Mouse (Mus musculus) frontal cortex, adult 2 months (tissue): ENCODE data around the gene Gm45337. TPM values are rescaled to one million over a fixed set of nuclear protein-coding genes. Genes with fewer than 3 reads are reported as not detected.
A peak's percentile ranks its signal among the peaks of the same experiment; 100 is the strongest.
"Not testable (repeated sequence)": the region's sequence is repeated elsewhere in the genome, so short reads cannot be mapped to it uniquely, and the experiment has no call there.

Experiments
- DNase-seq, 2 experiments: peaks; one replicate each; pipeline ENCODE4 v3.0.0; 2022; ENCODE audit warnings: low spot score in 1 of 2; ENCODE audit errors: extremely low spot score in 1 of 2
- polyA plus RNA-seq: library from polyadenylated mRNA; depleted of rRNA; stranded (reverse); fragments of >200 nt; gene quantifications from 2 replicates; pipeline ENCODE4 v1.2.3, GENCODE M21; 2012; rRNA removed

Gene Gm45337
- not detected in 2 replicates for polyA plus RNA-seq

- DNase-seq: no peak
Observed at GRCm38 (mm10) chr7:142144507-142144906, at the start of gene Gm45337. Gene Gm45337, minus strand, starts transcription at chr7:142144607.

DNA sequence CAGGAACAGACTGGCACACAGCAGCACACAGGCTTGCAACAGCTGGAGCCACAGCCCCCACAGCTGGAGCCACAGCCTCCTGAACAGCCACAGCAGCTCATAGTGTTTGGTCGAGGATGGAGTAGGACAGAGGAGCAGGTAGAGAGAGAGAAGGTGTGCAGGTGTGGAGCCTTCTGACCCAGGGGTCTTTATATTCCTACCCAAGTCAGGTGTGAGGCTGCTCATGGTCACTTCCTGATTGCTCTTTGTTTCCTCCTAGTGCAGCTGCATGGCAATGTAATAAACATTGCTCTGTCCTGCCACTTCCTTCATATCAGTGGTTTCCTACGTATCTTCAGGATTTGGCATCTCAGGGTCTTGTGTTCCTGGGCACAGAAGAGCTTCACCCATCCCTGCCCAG is 45.9 kb upstream of the Gm45337 start, which contains the start of gene Gm10153:
Gm10153 (minus strand) TSS at position 101 of the 400 bp plus-strand sequence.
- no peak for DNase-seq

DNA sequence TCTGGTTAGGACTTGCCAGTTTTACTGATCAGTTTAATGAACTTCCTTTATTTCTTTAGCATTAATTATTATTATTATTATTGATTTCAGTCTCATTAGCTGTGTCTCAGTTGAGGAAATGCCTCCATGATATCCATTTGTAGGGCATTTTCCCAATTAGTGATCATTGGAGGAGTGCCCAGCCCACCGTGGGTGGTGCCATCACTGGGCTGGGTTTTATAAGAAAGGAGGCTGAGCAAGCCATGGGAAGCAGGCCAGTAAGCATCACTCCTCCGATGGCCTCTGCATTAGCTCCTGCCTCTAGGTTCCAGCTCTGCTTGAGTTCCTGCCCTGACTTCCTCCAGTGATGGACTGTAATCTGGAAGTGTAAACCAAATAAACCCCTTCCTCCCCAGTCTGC is 43.7 kb upstream of the Gm45337 start:
- DNase-seq: no peak

- DNase-seq: no peak
Observed at GRCm38 (mm10) chr7:142181021-142181420, 36.6 kb upstream of the Gm45337 start.

DNA sequence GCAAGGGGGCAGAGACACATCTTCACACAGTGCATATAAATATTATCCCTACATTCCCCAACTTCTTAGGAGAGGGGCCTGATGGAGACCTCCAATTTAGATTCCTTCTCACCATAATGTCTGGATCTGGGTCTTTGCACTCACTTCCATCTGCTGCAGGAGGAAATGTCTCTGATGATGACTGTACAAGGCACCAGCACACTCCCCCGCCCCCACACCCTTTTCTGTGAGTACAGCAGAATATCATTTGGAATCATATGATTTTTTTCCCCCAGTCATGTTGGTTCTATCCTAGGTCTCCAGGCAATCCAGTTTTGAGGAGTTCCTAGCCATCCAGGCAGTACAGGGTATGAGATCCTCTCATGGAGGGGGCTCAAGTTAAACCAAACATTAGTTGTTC is 34.3 kb upstream of the Gm45337 start:
- DNase-seq: peak in 1 of 2 experiments; percentile 20

DNA sequence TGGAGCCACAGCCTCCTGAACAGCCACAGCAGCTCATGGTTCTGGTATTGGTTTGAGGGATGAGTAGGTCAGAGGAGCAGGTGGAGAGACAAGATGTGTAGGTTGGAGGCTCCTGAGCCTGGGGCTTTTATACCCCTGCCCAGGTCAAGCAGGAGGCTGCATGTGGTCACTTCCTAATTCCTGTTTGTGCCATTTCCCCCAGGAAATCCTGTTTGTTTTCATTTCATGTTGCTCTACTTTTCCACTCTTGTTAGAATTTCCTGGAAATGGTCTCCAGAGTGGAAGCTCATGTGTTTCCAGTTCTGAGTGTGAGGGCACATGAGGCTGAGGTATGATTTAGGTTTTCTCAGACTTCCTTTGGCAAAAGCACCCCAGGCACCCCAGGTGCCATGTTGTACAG is 31.5 kb upstream of the Gm45337 start, which contains the start of gene Krtap5-2:
Krtap5-2 (minus strand) TSS at position 101 of the 400 bp plus-strand sequence.
- DNase-seq: not testable (repeated sequence)

DNA sequence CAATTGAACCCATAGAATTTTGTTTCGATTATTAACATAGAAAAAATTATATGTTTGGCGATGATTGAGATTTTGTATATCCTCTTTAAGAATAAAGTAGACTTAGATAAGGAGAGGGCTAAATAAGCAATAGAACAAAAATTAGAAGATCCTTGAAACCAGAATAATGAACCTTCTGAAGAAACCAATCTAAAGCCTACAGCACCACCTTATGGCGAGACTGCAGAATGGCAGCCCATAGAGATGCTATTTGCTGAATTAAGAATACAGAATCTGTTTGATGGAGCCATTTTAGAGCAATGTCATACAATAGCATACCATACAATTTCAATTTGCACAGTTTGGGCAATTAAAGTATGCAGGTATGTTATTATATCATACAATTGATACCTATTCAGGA is 25.4 kb upstream of the Gm45337 start:
- peak in 1 of 2 experiments; percentile 37 for DNase-seq

GRCm38 (mm10) chr7:142165639-142166038 is 21.2 kb upstream of the Gm45337 start, which contains the start of gene Gm4553:
Gene Gm4553, minus strand, starts transcription at chr7:142165739.
- DNase-seq: not testable (repeated sequence)

- DNase-seq: no peak
Observed at GRCm38 (mm10) chr7:142159366-142159765, 15.0 kb upstream of the Gm45337 start.

DNA sequence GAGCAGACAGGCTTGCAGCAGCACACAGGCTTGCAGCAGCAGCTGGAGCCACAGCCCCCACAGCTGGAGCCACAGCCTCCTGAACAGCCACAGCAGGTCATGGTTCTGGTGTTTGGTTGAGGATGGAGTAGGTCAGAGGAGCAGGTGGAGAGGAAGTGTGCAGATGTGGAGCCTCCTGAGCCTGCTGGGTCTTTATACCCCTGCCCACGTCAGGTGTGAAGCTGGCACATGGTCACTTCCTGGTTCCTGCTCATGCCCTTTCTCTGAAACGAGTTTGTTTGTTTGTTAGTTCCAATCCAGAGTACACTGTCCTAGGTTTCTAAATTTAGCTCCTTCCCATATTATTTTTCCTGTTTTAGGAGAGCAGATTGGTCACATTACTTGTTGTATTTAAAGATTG is 12.6 kb upstream of the Gm45337 start, which contains the start of gene Gm29735:
Gm29735 (minus strand) TSS at position 101 of the 400 bp plus-strand sequence.
- not testable (repeated sequence) for DNase-seq

DNA sequence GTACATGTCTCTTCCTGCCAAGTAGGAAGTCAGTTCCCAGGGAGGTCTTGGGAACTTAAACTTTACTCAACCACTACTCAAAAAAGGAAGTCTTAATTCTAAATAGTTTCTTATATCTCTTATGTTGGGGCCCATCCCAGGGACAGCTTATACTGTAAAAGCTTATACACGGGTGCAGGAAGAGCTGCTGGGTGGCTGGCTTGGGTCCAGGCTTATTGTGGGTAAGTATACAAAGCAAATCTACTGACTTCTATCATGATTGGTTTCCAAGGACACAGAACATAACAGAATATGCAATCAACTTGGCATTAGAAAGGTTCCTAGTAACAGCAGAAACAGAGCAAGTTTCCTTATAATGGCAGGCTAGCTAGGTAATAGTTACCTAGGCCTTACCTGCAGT is 10.9 kb upstream of the Gm45337 start:
- DNase-seq: no peak

- DNase-seq: no peak
Observed at GRCm38 (mm10) chr7:142152191-142152590, 7.8 kb upstream of the Gm45337 start.

DNA sequence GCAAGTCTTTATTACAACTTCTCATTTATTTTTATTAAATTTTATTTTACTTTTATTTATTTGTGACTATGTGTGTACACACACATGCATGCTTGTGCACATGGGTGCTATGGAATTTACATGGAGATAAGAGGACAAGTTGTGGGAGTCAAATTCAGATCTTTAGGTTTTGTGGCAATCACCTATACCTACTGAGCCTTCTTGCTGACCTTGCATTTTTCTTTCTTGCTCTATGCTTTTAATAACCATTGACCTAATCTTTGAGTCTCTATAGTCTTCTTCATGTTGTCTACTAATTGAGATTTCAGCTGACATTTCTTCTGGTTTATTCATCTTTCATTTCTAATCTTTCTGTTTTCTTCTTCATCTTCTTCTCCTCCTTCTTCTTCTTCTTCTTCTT is 4.2 kb upstream of the Gm45337 start:
- no peak for DNase-seq

GRCm38 (mm10) chr7:142146033-142146432 is 1.6 kb upstream of the Gm45337 start:
- DNase-seq: peak in 1 of 2 experiments; percentile 69

GRCm38 (mm10) chr7:142145413-142145940 is 1.1 kb upstream of the Gm45337 start:
- DNase-seq: peak; percentile 3 to 53

- not testable (repeated sequence) for DNase-seq
Observed at GRCm38 (mm10) chr7:142143506-142144010, 849 bp downstream of the Gm45337 start.

- no peak for DNase-seq
Observed at GRCm38 (mm10) chr7:142140696-142141095, 3.7 kb downstream of the Gm45337 start.

- not testable (repeated sequence) for DNase-seq
Observed at GRCm38 (mm10) chr7:142135934-142136333, 8.5 kb downstream of the Gm45337 start, which contains the start of gene Gm39115. Gene Gm39115, minus strand, starts transcription at chr7:142136034.

- peak in 1 of 2 experiments; percentile 44 for DNase-seq
Observed at GRCm38 (mm10) chr7:142134206-142134995, 10.0 kb downstream of the Gm45337 start.

DNA sequence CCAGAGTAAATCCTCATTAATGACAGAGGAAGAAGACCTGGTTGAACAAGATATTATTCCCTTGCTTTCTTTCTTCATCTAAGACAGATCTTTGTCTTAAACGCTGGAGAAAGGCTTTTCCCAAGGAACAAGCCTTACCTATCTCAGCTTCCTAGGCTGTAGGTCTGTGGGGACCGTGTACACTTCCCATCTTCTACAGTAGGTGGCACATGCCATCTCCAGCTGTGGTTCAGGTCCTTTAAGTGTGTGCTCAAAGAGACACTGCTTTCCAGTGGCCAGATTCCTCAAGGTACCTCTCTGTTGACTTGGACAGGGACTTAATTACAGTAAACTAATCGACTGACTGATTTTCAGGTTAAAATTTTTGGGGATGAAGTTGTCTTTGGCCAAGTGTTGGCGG is 15.6 kb downstream of the Gm45337 start:
- no peak for DNase-seq

- not testable (repeated sequence) for DNase-seq
Observed at GRCm38 (mm10) chr7:142120629-142121028, 23.8 kb downstream of the Gm45337 start, which contains the start of gene Gm45618. Gene Gm45618, minus strand, starts transcription at chr7:142120729.
